Mouse (Mus musculus) stomach, postnatal 0 days (tissue): ENCODE measurements around the gene Atp1a3. TPM values are rescaled to one million over a fixed set of nuclear protein-coding genes. Genes with fewer than 3 reads are reported as not detected.

ENCODE experiments used
- ATAC-seq: fragments of 200-750 bp; cut with Nextera tagmentation; 2 replicates; pipeline ENCODE4 v1.8.0; 2017; ENCODE audit not compliant: low FRiP score, low TSS enrichment
- DNase-seq: peaks from one replicate; pipeline ENCODE4 v3.0.0-alpha.2; 2016; ENCODE audit warnings: low spot score
- H3K27ac ChIP-seq: fragments of 300-500 bp; sonication (generic); replicated peaks from 2 replicates; pipeline ENCODE4 v1.5.1; 2014; ENCODE audit warnings: mild to moderate bottlenecking, control low read depth
- H3K27me3 ChIP-seq: fragments of 300-500 bp; sonication (generic); 2 replicates; pipeline ENCODE4 v1.6.1; 2014; ENCODE audit warnings: low read length; ENCODE audit not compliant: control insufficient read depth, insufficient read depth
- H3K36me3 ChIP-seq: fragments of 300-500 bp; sonication (generic); 2 replicates; pipeline ENCODE4 v1.6.1; 2014; ENCODE audit warnings: low read length, mixed read lengths; ENCODE audit not compliant: control insufficient read depth, insufficient read depth
- H3K4me1 ChIP-seq: fragments of 300-500 bp; sonication (generic); replicated peaks from 2 replicates; pipeline ENCODE4 v1.6.1; 2014; ENCODE audit warnings: antibody characterized with exemption; ENCODE audit not compliant: control insufficient read depth, insufficient read depth
- H3K4me2 ChIP-seq: fragments of 300-500 bp; sonication (generic); replicated peaks from 2 replicates; pipeline ENCODE4 v1.6.1; 2014; ENCODE audit warnings: low read depth, mild to moderate bottlenecking, control low read depth, moderate library complexity
- H3K4me3 ChIP-seq: fragments of 300-500 bp; sonication (generic); 2 replicates; pipeline ENCODE4 v1.5.1; 2014; ENCODE audit warnings: low read depth, low read length, control low read depth
- H3K9ac ChIP-seq: fragments of 300-500 bp; sonication (generic); 2 replicates; pipeline ENCODE4 v1.6.1; 2014; ENCODE audit warnings: mild to moderate bottlenecking, low read length, control low read depth, mixed read lengths
- H3K9me3 ChIP-seq: fragments of 300-500 bp; sonication (generic); 2 replicates; pipeline ENCODE4 v1.6.1; 2016; ENCODE audit warnings: low read length; ENCODE audit not compliant: control insufficient read depth
- CTCF ChIP-seq: IDR thresholded peaks from 2 replicates; pipeline ENCODE4 v1.5.1; 2016; ENCODE audit warnings: antibody characterized with exemption, low read depth, mild to moderate bottlenecking, moderate library complexity
- EP300 ChIP-seq: optimal IDR thresholded peaks from 2 replicates; pipeline ENCODE3; 2016; ENCODE audit warnings: antibody characterized with exemption
- WGBS: fragments of 180-500 bp; shearing (Covaris S2); extraction: QIAGEN DNeasy Blood & Tissue Kit; methylation state at CpG from one replicate; pipeline ENCODE4 v1.1.7; 2014; 5-methylcytosine and 5-hydroxymethylcytosine counted together
- polyA plus RNA-seq: library from polyadenylated mRNA; unstranded; fragments of >200 nt; fragmentation: Nextera tagmentation; extraction: Ambion mirVana; gene quantifications from 2 replicates; pipeline ENCODE4 v1.2.1, GENCODE M21; 2015

The Atp1a3 gene
- polyA plus RNA-seq, 1 experiment from 2014 or later = 1.6 TPM

GRCm38 (mm10) chr7:25011592-25011991 lies 5.8 kb upstream of the Atp1a3 start:
- H3K4me1 ChIP-seq = no peaks in the 10 kb centered on the region
- H3K27ac ChIP-seq = no peak overlapping the region
- H3K27me3 ChIP-seq = peaks cover 10% of the 10 kb centered on the region; the same call in 1 of the 2 replicates
- TF ChIP-seq EP300 (no peak), CTCF (no peak)
- ATAC-seq = no peak
- WGBS = 66% methylated on average over 7 of the region's 7 CpGs
- H3K36me3 ChIP-seq = peaks cover 3% of the 10 kb centered on the region; the same call in 1 of the 2 replicates
- H3K9ac ChIP-seq = no peak overlapping the region
- DNase-seq = no peak
- no peaks in the 10 kb centered on the region for H3K9me3 ChIP-seq
- H3K4me3 ChIP-seq = no peak overlapping the region
- no peak overlapping the region for H3K4me2 ChIP-seq

GRCm38 (mm10) chr7:25010090-25010913 lies 4.5 kb upstream of the Atp1a3 start:
- peaks cover 10% of the 10 kb centered on the region; the same call in 1 of the 2 replicates for H3K27me3 ChIP-seq
- no peaks in the 10 kb centered on the region for H3K4me1 ChIP-seq
- DNase-seq (peak; percentile 67), ATAC-seq (peak; percentile 42)
- peak overlapping the region; percentile 57 for H3K4me2 ChIP-seq
- no peak overlapping the region for H3K27ac ChIP-seq
- TF ChIP-seq CTCF (peak; percentile 74), EP300 (no peak)
- 7% methylated on average over 92 of the region's 97 CpGs for WGBS
- peak overlapping the region; percentile 35 for H3K4me3 ChIP-seq
- H3K9me3 ChIP-seq = no peaks in the 10 kb centered on the region
- H3K9ac ChIP-seq = no peak overlapping the region
- H3K36me3 ChIP-seq = peaks cover under 1% of the 10 kb centered on the region; the same call in 1 of the 2 replicates

GRCm38 (mm10) chr7:25009099-25009700 lies 3.4 kb upstream of the Atp1a3 start:
- DNase-seq (no peak), ATAC-seq (no peak)
- Histone ChIP-seq H3K4me1 (no peaks in the 10 kb centered on the region), H3K36me3 (no peaks in the 10 kb centered on the region), H3K9ac (no peak overlapping the region), H3K4me2 (no peak overlapping the region), H3K9me3 (no peaks in the 10 kb centered on the region), H3K27ac (no peak overlapping the region), H3K4me3 (no peak overlapping the region), H3K27me3 (peaks cover 10% of the 10 kb centered on the region; the same call in 1 of the 2 replicates)
- 13% methylated on average over 20 of the region's 20 CpGs for WGBS
- no peak for TF ChIP-seq CTCF
- TF ChIP-seq EP300 = no peak

- peaks cover 10% of the 10 kb centered on the region; the same call in 1 of the 2 replicates for H3K27me3 ChIP-seq
- 4% methylated on average over 17 of the region's 17 CpGs for WGBS
- DNase-seq (peak; percentile 75), ATAC-seq (0 out of 2 replicates have a peak, but pooled peaks have one; percentile 20)
- no peaks in the 10 kb centered on the region for H3K36me3 ChIP-seq
- H3K9me3 ChIP-seq = no peaks in the 10 kb centered on the region
- no peak overlapping the region for H3K27ac ChIP-seq
- no peak for TF ChIP-seq EP300
- TF ChIP-seq CTCF = no peak
- no peaks in the 10 kb centered on the region for H3K4me1 ChIP-seq
- H3K4me3 ChIP-seq = no peak overlapping the region
- H3K9ac ChIP-seq = no peak overlapping the region
- no peak overlapping the region for H3K4me2 ChIP-seq
Observed at GRCm38 (mm10) chr7:25008635-25009034, 2.9 kb upstream of the Atp1a3 start.

- H3K27ac ChIP-seq = no peak overlapping the region
- 37% methylated on average over 8 of the region's 8 CpGs for WGBS
- no peaks in the 10 kb centered on the region for H3K9me3 ChIP-seq
- no peak overlapping the region for H3K4me2 ChIP-seq
- H3K36me3 ChIP-seq = no peaks in the 10 kb centered on the region
- H3K27me3 ChIP-seq = peaks cover 10% of the 10 kb centered on the region; the same call in 1 of the 2 replicates
- H3K4me3 ChIP-seq = no peak overlapping the region
- no peak overlapping the region for H3K9ac ChIP-seq
- no peak for DNase-seq
- TF ChIP-seq EP300 (no peak), CTCF (no peak)
- H3K4me1 ChIP-seq = no peaks in the 10 kb centered on the region
- no peak for ATAC-seq
Observed at GRCm38 (mm10) chr7:25007609-25008374, 2.0 kb upstream of the Atp1a3 start.
